Mouse (Mus musculus): ENCODE results near the gene Nufip2. TPM values are rescaled to one million over a fixed set of nuclear protein-coding genes. Genes with fewer than 3 reads are reported as not detected.
A peak's percentile ranks its signal among the peaks of the same experiment; 100 is the strongest.

Gene Nufip2
- total and polyA plus RNA-seq, 3 experiments = 24.7 to 56.1 (median 50.5) TPM

DNA sequence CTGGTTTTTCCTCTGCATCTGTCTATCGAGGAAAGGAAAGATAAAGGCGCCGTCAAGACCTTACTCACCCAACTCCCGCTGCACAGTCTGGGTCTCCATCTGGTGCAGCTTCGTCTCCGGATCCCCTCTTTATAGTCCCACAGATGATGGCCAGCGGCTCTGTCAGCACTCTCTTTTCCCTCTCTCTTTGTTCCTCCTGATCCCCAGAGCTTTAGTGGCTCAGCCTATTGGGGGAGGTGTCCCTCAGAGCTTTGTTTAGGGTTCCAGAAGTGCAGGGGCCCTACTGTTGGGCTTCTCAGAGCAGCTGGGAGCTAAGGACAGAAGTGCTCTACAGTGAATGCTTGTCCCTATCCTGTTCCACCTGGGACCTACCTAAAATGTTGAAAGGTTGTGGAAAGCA is 39.2 kb downstream of the Nufip2 start, which contains the start of gene Cryba1 (continued):
- TF ChIP-seq E2F4 (IDR thresholded peaks at IDR 0.05; ENCODE audit: borderline replicate concordance, low read depth, low read length) (no peak), CHD1 (IDR thresholded peaks at IDR 0.05; ENCODE audit: low read depth, low read length) (no peak), SIN3A (IDR thresholded peaks at IDR 0.05; ENCODE audit: low read length) (no peak)

DNA sequence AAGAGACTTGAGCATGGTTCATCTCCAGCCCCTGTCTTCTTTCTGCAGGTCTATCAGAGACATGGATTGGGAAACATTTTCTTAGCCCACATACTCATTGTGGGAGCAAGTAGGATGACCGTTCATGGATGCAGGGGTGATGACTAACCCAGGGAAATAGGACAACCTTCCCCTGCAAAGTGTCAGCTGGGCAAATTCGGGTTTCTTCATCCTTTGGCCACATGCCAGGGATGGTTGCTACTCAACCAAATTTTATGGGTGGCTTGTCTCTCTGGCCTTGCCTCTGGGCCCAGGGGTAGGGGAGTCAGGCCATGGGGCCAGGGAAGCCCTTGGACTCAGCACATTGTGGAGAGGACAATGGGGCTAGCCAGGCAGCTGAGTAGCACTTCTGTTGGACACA is 42.6 kb downstream of the Nufip2 start:
- Histone ChIP-seq H3K9me3 (replicated peaks; ENCODE audit: insufficient read depth, low read length) (no peaks in the 10 kb centered on the region), H3K36me3 (ENCODE audit: control insufficient read depth in 1 of 2, insufficient read depth in 2 of 2, low read length in 2 of 2) (no peaks in the 10 kb centered on the region), H3K4me3 (ENCODE audit: control insufficient read depth in 1 of 2, insufficient read depth in 1 of 2, low read depth in 2 of 2, low read length in 2 of 2) (no peak overlapping the region), H3K79me2 (ENCODE audit: control insufficient read depth, insufficient read depth, low read length, poor library complexity) (no peaks in the 10 kb centered on the region), H3K27ac (ENCODE audit: control insufficient read depth, low read depth, low read length) (no peak overlapping the region), H3K27me3 (ENCODE audit: control insufficient read depth in 1 of 2, insufficient read depth in 2 of 2, low read length in 2 of 2) (no peaks in the 10 kb centered on the region; a peak in 1 of 4 replicates), H3K4me1 (ENCODE audit: control insufficient read depth in 1 of 2, insufficient read depth in 2 of 2, low read length in 2 of 2) (no peaks in the 10 kb centered on the region), H3K9ac (ENCODE audit: control insufficient read depth, low read depth, low read length, poor library complexity, severe bottlenecking) (no peak overlapping the region)
- DNase-seq (ENCODE audit: low read depth, low spot score) = no peak
- TF ChIP-seq NELFE (IDR thresholded peaks at IDR 0.05; ENCODE audit: low read depth, low read length) = no peak
- TF ChIP-seq CTCF (IDR thresholded peaks at IDR 0.05 in 2 of 3, conservative IDR thresholded peaks at IDR 0.05 in 1 of 3; ENCODE audit: control insufficient read depth in 1 of 3, insufficient read depth in 1 of 3, low read depth in 2 of 3, low read length in 3 of 3, poor library complexity in 1 of 3, severe bottlenecking in 1 of 3) = no peak
- TF ChIP-seq POLR2A (IDR thresholded peaks at IDR 0.05; ENCODE audit: control insufficient read depth in 1 of 2, insufficient read depth in 1 of 2, low read depth in 1 of 2, low read length in 2 of 2, poor library complexity in 1 of 2) = no peak
- no peak for TF ChIP-seq ZC3H11A (IDR thresholded peaks at IDR 0.05; ENCODE audit: low read depth, low read length)
- TF ChIP-seq MAFK (IDR thresholded peaks at IDR 0.05; ENCODE audit: borderline replicate concordance, low read depth, low read length) = no peak
- TF ChIP-seq POLR2AphosphoS2 (IDR thresholded peaks at IDR 0.05; ENCODE audit: low read length) = no peak
- no peak for TF ChIP-seq HCFC1 (IDR thresholded peaks at IDR 0.05; ENCODE audit: low read depth, low read length)
- TF ChIP-seq RCOR1 (IDR thresholded peaks at IDR 0.05; ENCODE audit: low read depth, low read length) = no peak
- no peak for TF ChIP-seq TBP (IDR thresholded peaks at IDR 0.05; ENCODE audit: low read depth, low read length)

DNA sequence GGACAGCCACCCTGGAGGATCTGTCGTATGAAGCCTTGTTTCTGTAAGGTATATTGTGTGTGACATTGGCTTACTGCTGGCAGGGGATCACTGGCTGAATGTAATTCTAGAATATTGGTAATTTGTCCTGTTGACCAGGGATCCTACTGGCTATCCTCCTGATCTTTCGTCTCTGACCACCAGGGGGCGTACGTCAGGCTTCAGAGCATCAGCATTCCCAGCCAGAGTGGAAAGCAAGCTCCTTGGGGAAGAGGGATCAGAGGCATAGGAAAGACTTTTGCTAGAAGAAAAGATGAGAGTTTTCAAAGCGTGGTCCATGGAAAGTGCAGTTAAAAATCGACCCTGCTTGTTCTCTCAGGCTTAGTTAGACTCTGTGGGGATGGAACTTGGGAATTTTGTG is 51.3 kb downstream of the Nufip2 start:
- Histone ChIP-seq H3K4me3 (ENCODE audit: control insufficient read depth in 1 of 2, insufficient read depth in 1 of 2, low read depth in 2 of 2, low read length in 2 of 2) (no peak overlapping the region), H3K27ac (ENCODE audit: control insufficient read depth, low read depth, low read length) (no peak overlapping the region), H3K79me2 (ENCODE audit: control insufficient read depth, insufficient read depth, low read length, poor library complexity) (no peaks in the 10 kb centered on the region), H3K9me3 (replicated peaks; ENCODE audit: insufficient read depth, low read length) (no peaks in the 10 kb centered on the region), H3K36me3 (ENCODE audit: control insufficient read depth in 1 of 2, insufficient read depth in 2 of 2, low read length in 2 of 2) (no peaks in the 10 kb centered on the region), H3K9ac (ENCODE audit: control insufficient read depth, low read depth, low read length, poor library complexity, severe bottlenecking) (no peak overlapping the region), H3K27me3 (ENCODE audit: control insufficient read depth in 1 of 2, insufficient read depth in 2 of 2, low read length in 2 of 2) (peaks cover 1 to 2% of the 10 kb centered on the region in 2 experiments; a peak in 2 of 4 replicates), H3K4me1 (ENCODE audit: control insufficient read depth in 1 of 2, insufficient read depth in 2 of 2, low read length in 2 of 2) (no peaks in the 10 kb centered on the region)
- peak; percentile 74 for DNase-seq (ENCODE audit: low read depth, low spot score)
- TF ChIP-seq RAD21 (IDR thresholded peaks at IDR 0.05; ENCODE audit: low read depth, low read length) (peak; percentile 64), GABPA (IDR thresholded peaks at IDR 0.05; ENCODE audit: low read depth, low read length) (no peak), ZNF384 (IDR thresholded peaks at IDR 0.05; ENCODE audit: low read depth, low read length) (no peak), TAL1 (IDR thresholded peaks at IDR 0.05; ENCODE audit: low read length) (no peak), MAX (IDR thresholded peaks at IDR 0.05; ENCODE audit: low read length) (no peak), SIN3A (IDR thresholded peaks at IDR 0.05; ENCODE audit: low read length) (0 out of 2 replicates have a peak, but pooled peaks have one; percentile 25), CTCF (IDR thresholded peaks at IDR 0.05 in 2 of 3, conservative IDR thresholded peaks at IDR 0.05 in 1 of 3; ENCODE audit: control insufficient read depth in 1 of 3, insufficient read depth in 1 of 3, low read depth in 2 of 3, low read length in 3 of 3, poor library complexity in 1 of 3, severe bottlenecking in 1 of 3) (peak; percentile 94 to 98 (median 98)), ZC3H11A (IDR thresholded peaks at IDR 0.05; ENCODE audit: low read depth, low read length) (peak; percentile 66), MEF2A (IDR thresholded peaks at IDR 0.05; ENCODE audit: extremely low read depth, insufficient replicate concordance, low read depth, low read length, poor library complexity, severe bottlenecking) (no peak), SMC3 (IDR thresholded peaks at IDR 0.05; ENCODE audit: low read depth, low read length) (peak; percentile 97)
